Mouse (Mus musculus): ENCODE measurements around the gene Igfals. TPM values are rescaled to one million over a fixed set of nuclear protein-coding genes. Genes with fewer than 3 reads are reported as not detected.

Gene Igfals
- total RNA-seq, 2 experiments from 2014 or later, result 3.4 to 4.0 TPM

DNA sequence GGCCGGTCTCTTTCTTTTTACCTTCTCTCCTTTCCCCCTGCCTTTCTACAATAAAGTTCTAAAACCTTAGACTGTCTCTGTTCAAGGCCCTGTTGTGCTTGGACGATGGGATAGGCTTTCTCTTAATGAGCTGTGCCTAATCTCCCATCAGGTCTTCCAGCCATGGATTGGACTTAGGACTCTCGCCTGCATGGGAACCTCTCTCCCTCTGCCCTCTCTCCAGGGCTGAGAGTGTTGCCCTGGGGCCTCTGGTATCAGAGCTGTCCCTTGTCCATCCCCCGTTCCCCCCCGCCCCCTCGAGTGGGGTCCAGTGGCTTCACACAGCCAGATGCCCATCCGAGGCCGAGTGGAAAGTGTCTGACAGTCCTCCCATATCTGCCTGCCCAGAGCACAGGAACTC is 9.2 kb downstream of the Igfals start:
- no peak for TF ChIP-seq CTCF (IDR thresholded peaks at IDR 0.05)
- no peak for DNase-seq
- no peak overlapping the region for H3K27ac ChIP-seq
- intact Hi-C loops (cut with DNase I), result no loop called here
- H3K4me3 ChIP-seq, result no peak overlapping the region

DNA sequence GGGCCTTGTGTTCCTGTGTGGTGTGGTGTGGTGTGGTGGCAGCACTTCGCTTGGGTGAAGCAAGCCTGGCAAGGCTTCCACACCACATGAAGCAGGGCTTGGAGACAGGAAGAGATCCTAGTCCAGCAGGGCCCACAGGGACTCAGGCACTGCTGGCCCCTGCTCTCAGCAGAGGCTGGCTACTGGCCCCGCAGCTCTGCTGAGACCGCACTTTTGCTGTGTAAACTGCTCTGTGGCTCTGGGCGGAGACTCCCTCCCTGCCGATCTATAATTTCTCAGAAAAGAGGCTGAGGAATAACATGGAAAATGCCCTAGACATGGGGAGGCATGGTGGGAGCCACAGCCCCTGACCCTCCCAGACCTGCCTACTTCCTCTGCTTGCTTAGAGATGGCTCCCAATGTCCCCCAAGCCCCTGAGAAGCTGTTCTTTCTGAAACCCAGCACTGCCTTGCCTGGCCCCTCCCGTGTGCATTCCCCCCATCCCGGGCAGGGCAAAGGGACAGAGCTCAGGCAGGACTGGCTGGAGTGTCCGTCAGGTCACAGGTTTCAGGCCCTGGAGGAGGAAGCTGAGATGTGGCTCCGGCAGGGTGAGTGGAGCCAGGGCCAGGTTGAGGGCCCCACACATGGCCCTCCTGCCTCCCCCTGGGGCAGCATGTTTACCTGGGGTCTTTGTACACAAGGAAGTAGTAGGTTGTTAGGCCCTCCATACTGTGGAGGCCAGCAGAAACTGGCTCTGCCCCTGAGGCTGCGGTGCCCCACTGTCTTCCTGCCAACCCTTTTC is 11.7 kb downstream of the Igfals start:
- intact Hi-C loops (cut with DNase I), result no loop called here
- Histone ChIP-seq H3K4me3 (peak overlapping the region; percentile 52), H3K27ac (peak overlapping the region; percentile 92)
- no peak for TF ChIP-seq CTCF (IDR thresholded peaks at IDR 0.05)
- DNase-seq, result peak; percentile 83

DNA sequence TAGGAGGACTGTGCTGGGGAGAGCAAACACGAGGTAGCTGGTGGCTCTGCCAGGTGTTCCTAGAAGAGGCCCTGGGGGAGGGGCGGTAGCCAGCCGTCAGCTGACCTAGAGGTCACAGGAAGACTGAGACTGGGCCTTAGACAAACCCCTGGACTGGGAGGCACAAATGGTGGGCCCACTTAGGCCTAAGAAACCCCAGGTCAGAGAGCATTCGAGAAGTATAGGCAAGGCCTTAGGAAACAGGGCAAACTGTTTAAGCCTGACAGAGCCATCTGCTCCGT is 12.3 kb downstream of the Igfals start:
- Histone ChIP-seq H3K4me3 (peak overlapping the region; percentile 52), H3K27ac (peak overlapping the region; percentile 92)
- DNase-seq, result peak; percentile 91
- no peak for TF ChIP-seq CTCF (IDR thresholded peaks at IDR 0.05)
- intact Hi-C loops (cut with DNase I), result no loop called here

DNA sequence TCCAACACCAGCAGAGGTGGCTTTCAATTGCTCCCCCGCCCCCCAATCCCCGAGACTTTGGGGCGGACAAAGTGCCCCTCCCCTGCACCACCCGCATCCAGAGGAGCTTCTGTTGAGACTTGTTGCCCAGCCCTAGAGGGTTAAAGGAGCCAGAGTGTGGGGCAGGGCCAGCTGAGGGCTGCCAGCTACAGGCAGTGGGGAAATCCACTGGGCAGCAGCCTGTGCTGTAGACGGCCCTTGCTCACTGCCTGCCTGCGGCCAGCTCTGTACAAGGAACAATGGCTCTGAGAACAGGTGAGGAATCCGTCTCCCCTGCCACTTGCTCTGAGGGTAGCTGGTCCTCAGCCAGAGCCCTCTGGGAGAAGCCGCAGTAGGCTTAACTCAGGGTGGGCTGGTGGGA is 12.7 kb downstream of the Igfals start:
- Histone ChIP-seq H3K27ac (peak overlapping the region; percentile 92), H3K4me3 (peak overlapping the region; percentile 52)
- intact Hi-C loops (cut with DNase I), result no loop called here

DNA sequence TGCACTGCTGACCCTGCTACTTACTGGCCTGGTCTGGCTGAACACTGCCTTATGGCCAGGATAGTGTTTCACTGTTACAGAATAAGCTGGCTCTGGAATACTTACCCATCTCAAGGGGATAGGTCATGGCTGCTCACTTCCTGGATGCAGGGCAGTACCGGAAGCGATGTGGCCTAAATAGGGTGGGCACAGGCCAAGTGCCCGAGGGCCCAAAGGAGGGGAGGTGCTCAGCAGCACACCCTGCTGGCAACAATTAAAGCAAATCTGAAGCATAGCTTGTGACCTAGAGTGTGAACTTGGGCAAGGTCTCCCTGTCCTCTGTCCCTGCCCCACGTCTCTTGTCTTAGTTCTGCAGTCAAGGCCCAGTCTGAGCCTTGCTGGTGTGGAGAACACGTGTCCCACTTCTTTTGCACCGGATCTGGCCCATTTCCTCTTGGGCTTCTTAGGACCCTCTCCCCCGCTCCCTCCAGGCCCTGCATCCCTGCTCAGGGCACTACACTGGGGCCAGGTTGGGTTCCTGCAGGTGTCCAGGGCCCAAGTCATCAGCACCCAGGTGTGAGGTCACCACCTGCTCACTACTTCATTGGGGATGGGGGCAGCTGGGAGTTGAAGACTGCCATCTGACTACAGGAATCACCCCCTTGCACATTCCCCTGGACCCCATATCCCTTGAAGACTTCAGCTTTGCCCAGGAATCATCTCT is 16.1 kb downstream of the Igfals start:
- Histone ChIP-seq H3K4me3 (peak overlapping the region; percentile 25), H3K27ac (peak overlapping the region; percentile 80)
- peak; percentile 78 for DNase-seq
- peak; percentile 65 for TF ChIP-seq CTCF (IDR thresholded peaks at IDR 0.05)
- intact Hi-C loops (cut with DNase I), result loop anchor here (5.0 kb wide), 1 partner anchor 135 kb away; no protein-coding TSS in a partner anchor

More for the DNA sequence above, 12.7 kb downstream of the Igfals start:
- DNase-seq, result no peak
- TF ChIP-seq CTCF (IDR thresholded peaks at IDR 0.05), result no peak

DNA sequence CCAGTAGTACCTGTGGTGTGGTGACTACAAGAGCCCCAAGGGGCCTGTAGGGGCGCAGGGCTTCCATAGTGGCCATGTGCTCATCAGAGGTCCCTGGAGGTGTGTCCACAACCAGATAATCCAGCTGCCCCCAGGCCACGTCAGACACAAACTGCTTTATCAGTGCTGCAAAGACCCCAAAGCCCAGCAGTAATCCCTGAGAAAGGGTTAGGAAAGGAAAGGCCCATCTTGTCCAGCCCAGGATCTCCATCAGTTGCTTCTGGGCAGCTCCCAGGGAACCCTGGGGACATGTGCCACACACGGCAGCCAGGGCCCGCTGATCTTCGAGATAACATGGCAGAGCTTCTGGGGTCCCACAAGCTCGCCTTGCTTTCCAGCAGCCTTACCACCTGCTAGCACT is 18.6 kb downstream of the Igfals start:
- H3K27ac ChIP-seq, result no peak overlapping the region
- H3K4me3 ChIP-seq, result no peak overlapping the region
- TF ChIP-seq CTCF (IDR thresholded peaks at IDR 0.05), result no peak
- intact Hi-C loops (cut with DNase I), result loop anchor here (5.0 kb wide), 1 partner anchor 137 kb away; no protein-coding TSS in a partner anchor
- DNase-seq, result no peak

DNA sequence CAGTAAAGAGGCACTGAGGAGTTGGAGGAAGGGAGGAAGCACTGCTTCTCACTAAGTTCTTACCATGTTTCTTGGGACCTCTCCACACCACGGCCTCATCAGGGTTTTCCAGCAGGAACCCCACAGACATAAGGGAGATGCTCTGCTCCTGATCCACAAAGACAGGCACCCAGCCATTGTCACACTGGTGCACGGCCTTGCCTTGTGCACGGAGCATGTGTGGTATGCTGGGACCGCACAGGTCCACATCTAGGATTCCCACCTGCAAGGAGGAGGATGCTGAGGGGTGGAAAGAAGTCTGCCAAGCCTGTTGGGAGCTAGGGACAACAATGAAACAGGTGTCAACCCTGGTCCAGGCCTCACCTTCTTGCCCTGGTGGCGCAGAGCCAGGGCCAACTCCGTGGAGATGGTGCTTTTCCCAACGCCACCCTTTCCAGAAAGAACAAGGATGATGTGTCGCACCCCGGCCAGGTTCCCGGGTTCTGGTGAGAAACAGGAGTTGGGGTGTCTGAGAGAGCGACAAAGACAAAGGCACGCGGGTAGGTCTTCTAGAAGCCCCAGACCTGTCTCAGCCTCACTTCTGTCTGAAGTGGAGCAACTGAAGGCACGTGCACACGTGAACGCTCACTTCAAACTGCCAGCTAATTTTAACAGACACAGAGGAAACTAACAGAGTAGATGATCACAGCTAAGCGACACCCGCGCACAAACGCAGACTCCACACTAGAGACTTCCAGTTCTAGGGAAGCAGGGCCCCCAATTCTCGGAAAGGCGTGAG is 19.7 kb downstream of the Igfals start:
- no peak for DNase-seq
- no peak for TF ChIP-seq CTCF (IDR thresholded peaks at IDR 0.05)
- Histone ChIP-seq H3K27ac (peak overlapping the region; percentile 87), H3K4me3 (peak overlapping the region; percentile 92)
- intact Hi-C loops (cut with DNase I), result loop anchor here (5.0 kb wide), 1 partner anchor 33 kb away; the partner anchor contains the start of gene Fahd1

DNA sequence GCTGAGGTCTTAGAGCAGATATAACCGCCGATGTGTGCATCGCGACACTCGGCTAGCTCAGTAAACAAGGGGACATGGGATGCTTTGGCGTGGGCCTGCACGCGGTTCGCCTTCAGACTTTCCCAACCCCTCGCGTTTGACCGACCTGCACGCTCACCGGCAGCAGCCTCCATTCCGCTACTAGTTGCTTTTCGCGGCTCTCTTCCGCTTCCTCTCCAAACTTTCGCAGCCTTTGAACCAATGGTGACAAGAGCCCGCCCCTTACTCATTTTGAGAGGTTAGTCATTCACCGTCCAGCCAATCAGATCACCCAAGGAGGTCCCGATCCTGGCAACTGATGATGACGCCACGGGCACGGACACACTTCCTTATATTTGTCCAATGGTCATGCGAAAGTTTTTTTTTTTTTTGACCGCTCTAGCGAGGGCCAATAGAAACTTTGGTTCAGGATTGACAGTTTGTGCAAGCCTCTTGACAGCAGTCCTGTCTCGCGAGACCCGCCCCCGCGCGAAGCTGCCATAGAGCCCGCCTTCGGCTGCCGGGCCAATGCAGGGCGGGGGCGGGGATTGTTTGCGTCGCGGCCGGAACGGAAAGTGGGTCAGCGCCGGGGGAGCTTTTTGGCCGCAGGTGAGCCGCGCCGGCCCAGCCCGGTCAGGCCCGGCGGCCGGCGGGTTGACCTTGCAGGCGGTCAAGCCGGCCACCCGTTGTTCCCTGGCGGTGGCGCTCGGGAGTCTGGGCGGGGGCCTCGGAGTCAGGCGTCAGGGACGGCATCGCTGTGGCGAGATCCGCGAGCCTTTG is 20.5 kb downstream of the Igfals start, which contains the start of the genes Nubp2 and Spsb3:
Nubp2 (minus strand) TSS at position 216 of the 798 bp plus-strand sequence.
Spsb3 (plus strand) TSS at position 510 of the 798 bp plus-strand sequence.
- H3K27ac ChIP-seq, result peak within 1 kb of the TSS; percentile 99
- intact Hi-C loops (cut with DNase I), result loop anchor here (5.0 kb wide), 1 partner anchor 34 kb away; the partner anchor contains the start of gene Fahd1
- peak; percentile 52 for TF ChIP-seq CTCF (IDR thresholded peaks at IDR 0.05)
- peak; percentile 100 for DNase-seq
- H3K4me3 ChIP-seq, result peak within 1 kb of the TSS; percentile 92

DNA sequence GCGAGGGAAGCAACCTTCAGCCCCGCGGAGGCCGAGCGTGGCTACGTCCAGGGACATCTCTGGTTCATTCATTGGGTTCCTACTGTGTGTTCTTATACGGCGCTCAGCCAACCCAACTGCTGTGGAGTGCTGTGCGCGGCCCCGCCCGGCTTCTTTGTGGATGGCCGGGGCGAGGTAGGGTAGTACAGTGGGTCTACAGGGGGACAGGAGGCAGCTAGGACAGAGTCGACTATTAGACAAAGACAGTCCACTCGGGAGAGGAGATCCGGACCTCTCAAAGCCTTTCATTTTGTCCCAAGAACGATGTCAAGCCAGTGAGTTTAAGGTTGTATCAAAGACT is 21.1 kb downstream of the Igfals start:
- Histone ChIP-seq H3K27ac (peak overlapping the region; percentile 99), H3K4me3 (peak overlapping the region; percentile 78)
- TF ChIP-seq CTCF (IDR thresholded peaks at IDR 0.05), result no peak
- no peak for DNase-seq
- intact Hi-C loops (cut with DNase I), result loop anchor here (5.0 kb wide), 1 partner anchor 35 kb away; the partner anchor contains the start of gene Fahd1

DNA sequence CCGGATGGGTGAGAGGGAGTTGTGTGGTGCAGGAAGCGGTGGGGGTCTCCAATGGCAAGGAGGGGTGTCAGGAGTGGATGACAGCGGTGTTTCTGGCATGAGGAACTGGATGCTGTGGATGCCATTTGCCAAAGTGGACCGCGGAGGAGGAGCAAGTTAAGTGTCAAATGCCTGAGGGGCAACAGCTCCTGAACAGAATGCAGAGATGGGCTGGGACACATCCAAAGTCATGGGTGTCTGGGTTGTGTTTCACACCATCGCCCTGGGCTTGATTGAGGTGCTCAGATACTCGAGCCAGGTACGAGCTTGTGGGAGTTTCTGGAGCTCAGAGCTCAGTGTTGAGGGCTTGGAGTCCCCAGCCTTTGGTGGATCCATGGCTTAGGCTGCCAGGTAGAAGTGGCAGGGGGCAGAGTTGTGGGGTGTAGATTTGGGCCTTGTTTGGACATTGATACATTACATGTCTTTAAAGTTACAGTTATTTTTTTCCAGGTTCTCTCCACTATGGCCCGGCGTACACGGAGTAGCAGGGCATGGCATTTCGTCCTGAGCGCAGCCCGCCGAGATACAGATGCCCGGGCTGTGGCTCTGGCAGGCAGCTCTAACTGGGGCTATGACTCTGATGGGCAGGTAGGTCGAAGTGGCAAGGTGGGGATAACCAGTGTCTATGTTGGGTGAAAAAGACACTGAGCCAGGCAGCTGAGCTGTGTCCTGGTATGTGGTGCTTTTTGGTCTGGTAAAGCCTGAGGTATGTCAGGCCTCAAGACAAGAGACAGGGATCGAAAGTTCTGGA is 21.7 kb downstream of the Igfals start:
- no peak for TF ChIP-seq CTCF (IDR thresholded peaks at IDR 0.05)
- intact Hi-C loops (cut with DNase I), result loop anchor here (5.0 kb wide), 1 partner anchor 35 kb away; the partner anchor contains the start of gene Fahd1
- Histone ChIP-seq H3K27ac (peak overlapping the region; percentile 99), H3K4me3 (peak overlapping the region; percentile 78)
- no peak for DNase-seq

DNA sequence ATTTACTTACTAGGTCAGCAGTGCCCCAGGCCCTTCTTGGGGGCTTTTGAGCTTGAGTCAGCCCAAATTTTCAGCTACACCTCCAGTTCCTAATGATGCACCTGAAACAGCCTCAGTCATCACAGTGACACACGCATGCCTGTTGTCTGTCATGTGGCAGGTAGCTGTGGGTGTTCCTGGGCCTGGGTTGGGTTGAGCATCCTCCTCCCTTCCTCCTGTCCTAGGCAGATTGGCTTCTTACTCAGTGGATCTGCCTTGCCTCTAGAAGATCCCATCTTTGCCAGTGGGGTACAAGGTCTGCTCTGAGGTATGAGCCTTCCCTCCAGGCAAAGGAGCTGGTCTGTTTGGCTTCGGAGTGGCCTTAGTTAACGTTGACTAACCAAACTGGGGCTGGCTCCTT is 23.1 kb downstream of the Igfals start:
- Histone ChIP-seq H3K4me3 (no peak overlapping the region), H3K27ac (0 out of 2 replicates have a peak overlapping the region, but pooled peaks have one; percentile 5)
- no peak for DNase-seq
- TF ChIP-seq CTCF (IDR thresholded peaks at IDR 0.05), result no peak
- intact Hi-C loops (cut with DNase I), result loop anchor here (5.0 kb wide), 1 partner anchor 37 kb away; the partner anchor contains the start of gene Fahd1
